ENCODE assay signal across 21 mouse cellular contexts in the genomic region with DNA sequence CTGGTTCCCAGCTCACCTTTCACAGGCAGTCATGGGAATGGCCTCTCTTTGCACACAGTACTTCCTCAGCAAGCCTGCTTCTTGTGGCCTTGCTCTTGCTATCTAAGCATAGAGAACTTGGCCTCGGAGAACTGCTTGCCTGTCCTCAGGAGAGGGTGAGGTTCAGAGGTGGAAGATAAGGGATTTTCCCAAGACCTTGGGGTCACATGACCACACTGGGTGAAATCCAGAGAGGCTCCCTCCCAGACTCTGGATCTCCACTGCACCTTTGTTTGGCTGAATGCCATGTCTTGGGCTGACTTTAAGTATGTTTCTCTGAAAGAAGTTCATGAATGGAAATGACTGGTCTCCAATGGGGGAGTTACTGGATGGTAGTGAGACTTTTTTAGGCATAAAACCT.
DNase-seq lines count a peak whose midpoint lies in the region; ATAC-seq lines count a peak whose summit lies in the region.
"Had no signal": no experiment of that assay in that cellular context is flagged by ENCODE, and none has a peak within 500 bp of the region (broad histone marks: within the 10 kb centered on the region; RNA-seq: fewer than 3 reads in every experiment).

No protein-coding gene starts in this region.

- no peak overlapping the region for H3K9ac ChIP-seq in kidney, embryonic 16.5 days (replicated peaks; ENCODE audit: low read length)
- H3K9ac ChIP-seq in intestine, embryonic 16.5 days (ENCODE audit: low read depth, low read length) = no peak overlapping the region
- H3K9ac ChIP-seq: forebrain, embryonic 15.5 days; heart, embryonic 12.5 days; limb, embryonic 15.5 days; liver, embryonic 14.5 days; lung, embryonic 15.5 days; midbrain, embryonic 15.5 days; neural tube, embryonic 12.5 days had no signal

- H3K4me3 ChIP-seq in kidney, embryonic 16.5 days (ENCODE audit: low read length) = no peak overlapping the region
- H3K4me3 ChIP-seq in intestine, embryonic 16.5 days (ENCODE audit: low read length) = no peak overlapping the region
- H3K4me3 ChIP-seq: forebrain, embryonic 15.5 days; heart, embryonic 12.5 days; left cerebral cortex, adult 2 months; limb, embryonic 15.5 days; lung, embryonic 15.5 days; midbrain, embryonic 15.5 days; neural tube, embryonic 12.5 days had no signal

- ATAC-seq in kidney, embryonic 16.5 days (ENCODE audit: low FRiP score, low TSS enrichment) = no peak
- peak; percentile 91 for ATAC-seq in intestine, embryonic 16.5 days
- ATAC-seq: forebrain, embryonic 15.5 days; midbrain, embryonic 15.5 days had no signal

- no peaks in the 10 kb centered on the region for H3K27me3 ChIP-seq in kidney, embryonic 16.5 days (ENCODE audit: insufficient read depth, low read length)
- no peaks in the 10 kb centered on the region for H3K27me3 ChIP-seq in intestine, embryonic 16.5 days (replicated peaks; ENCODE audit: control insufficient read depth, insufficient read depth, low read length)
- H3K27me3 ChIP-seq: forebrain, embryonic 15.5 days; heart, embryonic 12.5 days; limb, embryonic 15.5 days; lung, embryonic 15.5 days; midbrain, embryonic 15.5 days; neural tube, embryonic 12.5 days had no signal

- no peak overlapping the region for H3K4me2 ChIP-seq in kidney, embryonic 16.5 days (replicated peaks; ENCODE audit: low read depth, low read length)
- no peak overlapping the region for H3K4me2 ChIP-seq in intestine, embryonic 16.5 days (ENCODE audit: low read depth, low read length)
- H3K4me2 ChIP-seq: forebrain, embryonic 15.5 days; heart, embryonic 12.5 days; limb, embryonic 15.5 days; lung, embryonic 15.5 days; midbrain, embryonic 15.5 days; neural tube, embryonic 12.5 days had no signal

- no peaks in the 10 kb centered on the region for H3K4me1 ChIP-seq in kidney, embryonic 16.5 days (ENCODE audit: insufficient read depth, low read length)
- peaks cover 5% of the 10 kb centered on the region for H3K4me1 ChIP-seq in intestine, embryonic 16.5 days (ENCODE audit: control insufficient read depth, insufficient read depth, low read length)
- H3K4me1 ChIP-seq: forebrain, embryonic 15.5 days; midbrain, embryonic 15.5 days; neural tube, embryonic 12.5 days had no signal

- DNase-seq in kidney, adult 11 months = peak; percentile 27
- peak; percentile 67 to 68 for DNase-seq in kidney, postnatal 25 days
- peak; percentile 68 for DNase-seq in yolk sac, embryonic 10.5 days (ENCODE audit: low spot score)
- DNase-seq in urinary bladder, adult 2 months (ENCODE audit: low spot score) = no peak
- DNase-seq in thymus, postnatal 25 days = no peak
- DNase-seq: adrenal gland, postnatal 25 days; cerebellum, adult 9-10 months; gastrocnemius, postnatal 10 days; heart, postnatal 10 days; left cerebral cortex, postnatal 4 days; lung, postnatal 36 days had no signal

- no peaks in the 10 kb centered on the region for H3K9me3 ChIP-seq in kidney, embryonic 16.5 days (ENCODE audit: low read length)
- no peaks in the 10 kb centered on the region for H3K9me3 ChIP-seq in intestine, embryonic 16.5 days (ENCODE audit: control insufficient read depth, low read length)
- H3K9me3 ChIP-seq: forebrain, embryonic 15.5 days; heart, embryonic 12.5 days; limb, embryonic 15.5 days; lung, embryonic 15.5 days; midbrain, embryonic 15.5 days; neural tube, embryonic 12.5 days had no signal

- H3K36me3 ChIP-seq in kidney, embryonic 16.5 days (ENCODE audit: insufficient read depth, low read length) = no peaks in the 10 kb centered on the region
- H3K36me3 ChIP-seq in intestine, embryonic 16.5 days (ENCODE audit: control insufficient read depth, insufficient read depth, low read length) = no peaks in the 10 kb centered on the region
- H3K36me3 ChIP-seq: forebrain, embryonic 15.5 days; heart, embryonic 12.5 days; limb, embryonic 15.5 days; lung, embryonic 15.5 days; midbrain, embryonic 15.5 days; neural tube, embryonic 12.5 days had no signal

- H3K27ac ChIP-seq in kidney, embryonic 16.5 days (ENCODE audit: low read length) = no peak overlapping the region
- peak overlapping the region; percentile 14; the same call in 1 of the 2 replicates for H3K27ac ChIP-seq in intestine, embryonic 16.5 days (ENCODE audit: low read length)
- H3K27ac ChIP-seq: forebrain, embryonic 15.5 days; left cerebral cortex, adult 2 months; limb, embryonic 15.5 days; liver, embryonic 14.5 days; lung, embryonic 15.5 days; midbrain, embryonic 15.5 days; neural tube, embryonic 12.5 days had no signal

- 64% methylated on average over 1 of the region's 1 CpGs for WGBS in kidney, embryonic 16.5 days
- WGBS in intestine, embryonic 16.5 days = 53% methylated on average over 1 of the region's 1 CpGs

Comparison
In these comparisons a context has a peak if more than half of its experiments do, and no peak if none do; other contexts are left out.
1. DNase-seq: peak in kidney, adult 11 months (single experiment), kidney, postnatal 25 days (2 of 2) and yolk sac, embryonic 10.5 days (single experiment); none in urinary bladder, adult 2 months (single experiment) and thymus, postnatal 25 days (single experiment).